Mouse (Mus musculus) limb, embryonic 11.5 days (tissue): ENCODE data around the gene Lgals3bp. TPM values are rescaled to one million over a fixed set of nuclear protein-coding genes. Genes with fewer than 3 reads are reported as not detected.

Source experiments
- ATAC-seq: fragments of 200-750 bp; cut with Nextera tagmentation; 2 replicates; pipeline ENCODE4 v1.8.0; 2017; ENCODE audit warnings: low read depth; ENCODE audit not compliant: insufficient number of reproducible peaks, low FRiP score, low TSS enrichment
- DNase-seq: peaks from one replicate; pipeline ENCODE4 v3.0.0-alpha.2; 2015; ENCODE audit warnings: low spot score
- H3K27ac ChIP-seq: fragments of 300-500 bp; sonication (generic); replicated peaks from 2 replicates; pipeline ENCODE4 v1.5.1; 2014; ENCODE audit warnings: low read depth, mild to moderate bottlenecking, low read length
- H3K27me3 ChIP-seq: fragments of 300-500 bp; sonication (generic); 2 replicates; pipeline ENCODE4 v1.6.1; 2014; ENCODE audit warnings: mild to moderate bottlenecking, low read length, mixed read lengths; ENCODE audit not compliant: control insufficient read depth, insufficient read depth
- H3K36me3 ChIP-seq: fragments of 300-500 bp; sonication (generic); 2 replicates; pipeline ENCODE4 v1.6.1; 2014; ENCODE audit warnings: mild to moderate bottlenecking, low read length, moderate library complexity, mixed read lengths; ENCODE audit not compliant: control insufficient read depth, insufficient read depth
- H3K4me1 ChIP-seq: fragments of 300-500 bp; sonication (generic); 2 replicates; pipeline ENCODE4 v1.6.1; 2014; ENCODE audit warnings: low read length, mixed read lengths; ENCODE audit not compliant: control insufficient read depth, insufficient read depth
- H3K4me2 ChIP-seq: fragments of 300-500 bp; sonication (generic); 2 replicates; pipeline ENCODE4 v1.6.1; 2014; ENCODE audit warnings: low read depth, mild to moderate bottlenecking, moderate library complexity; ENCODE audit not compliant: severe bottlenecking
- H3K4me3 ChIP-seq: fragments of 300-500 bp; sonication (generic); 2 replicates; pipeline ENCODE4 v1.5.1; 2014; ENCODE audit warnings: low read depth, low read length
- H3K9ac ChIP-seq: fragments of 300-500 bp; sonication (generic); 2 replicates; pipeline ENCODE4 v1.6.1; 2014; ENCODE audit warnings: mild to moderate bottlenecking, low read length
- H3K9me3 ChIP-seq: fragments of 300-500 bp; sonication (generic); 2 replicates; pipeline ENCODE4 v1.6.1; 2016; ENCODE audit warnings: low read length; ENCODE audit not compliant: control insufficient read depth
- WGBS: fragments of 180-500 bp; shearing (Covaris S2); extraction: QIAGEN DNeasy Blood & Tissue Kit; methylation state at CpG from one replicate; pipeline ENCODE4 v1.1.7; 2014; 5-methylcytosine and 5-hydroxymethylcytosine counted together
- polyA plus RNA-seq: library from polyadenylated mRNA; unstranded; fragments of >200 nt; fragmentation: Nextera tagmentation; extraction: Ambion mirVana; gene quantifications from 2 replicates; pipeline ENCODE4 v1.2.1, GENCODE M21; 2014

Gene Lgals3bp
- polyA plus RNA-seq, 1 experiment from 2014 or later: 4.1 TPM

DNA sequence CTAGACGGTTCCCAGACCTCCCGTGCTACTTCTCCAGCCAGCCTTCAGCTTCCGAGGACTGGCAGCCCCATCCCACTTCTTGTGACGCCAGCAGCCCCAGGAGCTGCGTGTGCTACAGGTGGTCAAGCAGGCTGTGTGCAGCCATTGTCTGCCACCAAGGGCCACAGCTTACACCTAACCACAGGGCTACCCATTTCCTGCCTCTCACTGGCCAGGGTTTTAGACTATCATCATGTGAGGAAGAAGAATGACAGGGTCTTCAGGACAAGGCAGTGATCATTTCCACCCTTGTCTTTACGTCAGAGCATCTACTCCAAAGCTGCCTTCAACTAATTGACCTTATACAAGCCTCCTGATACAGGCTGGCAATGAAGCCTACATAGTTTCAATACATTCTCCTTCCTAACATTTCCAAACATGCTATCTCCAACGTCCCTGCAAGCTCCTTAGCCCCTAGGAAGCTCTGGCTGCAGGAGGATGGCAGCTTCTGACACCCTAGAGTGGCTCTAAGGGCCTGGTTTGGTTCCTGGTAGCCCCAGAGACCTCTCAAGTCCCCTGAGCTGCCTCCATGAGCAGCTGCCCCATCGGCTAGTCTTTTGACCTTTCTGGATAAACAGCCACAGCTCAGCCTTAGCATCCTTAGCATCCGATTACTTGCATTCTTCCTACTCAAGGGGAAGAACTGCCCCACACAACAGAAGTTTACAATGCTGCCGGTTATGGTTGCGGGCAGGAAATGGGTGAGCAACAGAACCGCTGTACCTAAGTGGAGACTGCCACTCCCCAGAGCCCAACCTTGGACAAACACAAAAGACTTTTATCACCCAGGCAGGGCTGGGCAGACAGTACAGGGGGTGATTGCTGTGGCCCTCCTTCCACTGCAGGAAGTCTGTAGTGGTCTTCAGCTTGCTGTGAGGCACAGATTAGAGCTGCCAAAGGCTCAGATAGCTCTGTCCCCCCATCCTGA lies 7.5 kb upstream of the Lgals3bp start:
- Histone ChIP-seq H3K27me3 (no peaks in the 10 kb centered on the region), H3K4me2 (no peak overlapping the region), H3K27ac (no peak overlapping the region), H3K36me3 (peaks cover 16% of the 10 kb centered on the region), H3K9ac (no peak overlapping the region), H3K4me3 (no peak overlapping the region), H3K9me3 (no peaks in the 10 kb centered on the region), H3K4me1 (no peaks in the 10 kb centered on the region)
- ATAC-seq (no peak), DNase-seq (no peak)
- WGBS: 83% methylated on average over 12 of the region's 12 CpGs

DNA sequence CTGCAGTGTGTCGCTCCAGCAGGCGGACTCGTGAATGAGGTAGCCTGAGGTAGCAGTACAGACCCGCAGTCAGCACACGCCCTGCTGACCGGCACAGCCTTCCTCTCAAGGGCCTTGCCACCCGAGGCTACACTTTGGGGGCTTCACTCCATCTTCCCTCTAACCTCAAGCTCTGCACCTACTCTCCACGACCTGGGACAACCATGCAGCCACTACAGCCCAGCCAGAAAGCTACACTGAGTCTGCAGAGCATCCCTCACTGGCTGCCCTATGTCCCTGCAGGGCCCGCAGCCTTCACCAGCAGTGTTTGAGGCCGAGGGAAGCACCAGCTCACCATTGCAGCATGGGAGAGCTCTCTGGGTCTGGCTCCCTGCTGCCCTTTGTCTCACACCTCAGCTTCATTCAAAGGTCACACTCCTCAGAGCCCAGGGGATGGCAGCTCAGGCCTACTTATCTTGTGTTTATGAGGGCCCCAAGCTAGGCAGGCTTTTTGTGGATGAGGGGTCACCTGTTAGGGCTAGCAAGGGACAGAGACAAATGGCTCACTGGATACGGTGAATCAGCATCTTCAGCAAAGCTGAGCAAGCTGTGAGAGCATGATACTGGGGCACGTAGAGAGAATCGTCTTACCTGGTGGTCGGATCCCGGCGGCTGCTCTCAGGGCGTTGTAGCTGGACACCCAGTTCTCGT lies 6.3 kb upstream of the Lgals3bp start:
- 73% methylated on average over 18 of the region's 18 CpGs for WGBS
- DNase-seq (no peak), ATAC-seq (no peak)
- no peaks in the 10 kb centered on the region for H3K9me3 ChIP-seq
- H3K9ac ChIP-seq: no peak overlapping the region
- no peaks in the 10 kb centered on the region for H3K27me3 ChIP-seq
- no peak overlapping the region for H3K4me3 ChIP-seq
- H3K36me3 ChIP-seq: peaks cover 16% of the 10 kb centered on the region
- H3K27ac ChIP-seq: no peak overlapping the region
- no peak overlapping the region for H3K4me2 ChIP-seq
- H3K4me1 ChIP-seq: no peaks in the 10 kb centered on the region

DNA sequence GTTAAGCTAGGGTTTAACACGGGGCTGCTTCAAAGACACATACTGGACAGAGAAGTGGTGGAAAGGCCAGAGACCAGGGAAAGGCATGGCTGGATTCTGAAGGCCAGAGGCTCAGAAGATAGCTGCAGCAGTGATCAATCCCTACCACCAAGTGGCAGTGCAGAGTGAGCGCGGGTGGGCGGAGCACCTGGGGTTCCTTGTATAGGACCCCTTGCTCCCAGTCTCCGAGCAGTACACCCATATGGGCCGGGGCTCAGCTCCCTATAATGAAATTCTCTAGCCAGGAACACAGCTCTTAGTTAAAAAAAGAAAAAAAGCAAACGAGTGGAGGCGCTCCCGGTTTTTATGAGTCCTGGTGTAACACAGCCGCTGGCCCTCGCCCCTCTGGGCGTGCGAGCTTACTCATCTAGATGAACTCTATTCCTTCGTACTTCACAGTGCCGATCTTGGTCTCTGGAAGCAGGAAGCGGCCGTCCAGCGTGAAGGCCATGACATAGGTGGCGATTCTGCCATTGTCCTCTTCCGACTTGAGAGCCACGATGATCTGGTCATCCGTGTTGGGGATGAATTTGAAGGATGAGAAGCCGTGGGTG lies 5.5 kb upstream of the Lgals3bp start:
- H3K27ac ChIP-seq: no peak overlapping the region
- peaks cover 16% of the 10 kb centered on the region for H3K36me3 ChIP-seq
- H3K4me1 ChIP-seq: no peaks in the 10 kb centered on the region
- no peaks in the 10 kb centered on the region for H3K9me3 ChIP-seq
- no peak for ATAC-seq
- WGBS: 83% methylated on average over 23 of the region's 23 CpGs
- no peak overlapping the region for H3K4me3 ChIP-seq
- no peak overlapping the region for H3K9ac ChIP-seq
- H3K27me3 ChIP-seq: no peaks in the 10 kb centered on the region
- no peak overlapping the region for H3K4me2 ChIP-seq
- no peak for DNase-seq

DNA sequence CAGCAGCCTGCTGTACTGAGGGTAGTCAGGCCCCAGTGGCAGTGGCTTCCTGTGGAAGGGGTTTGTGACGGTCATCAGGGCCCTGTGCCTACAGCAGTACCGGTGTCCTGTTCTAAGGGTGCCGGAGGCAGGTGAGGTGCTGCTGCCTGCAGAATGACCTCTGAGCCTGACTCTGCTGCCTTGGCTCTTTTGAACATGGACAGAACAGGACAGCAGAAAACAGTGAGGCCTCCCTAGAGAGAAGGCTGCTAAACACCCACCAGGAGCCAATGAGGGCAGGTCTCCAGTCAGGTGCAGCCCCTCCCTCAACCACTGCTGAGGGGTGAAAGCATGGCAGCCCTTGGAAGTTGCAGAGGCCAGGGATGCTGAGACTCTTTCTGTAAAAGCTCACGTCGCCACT lies 4.6 kb upstream of the Lgals3bp start:
- H3K27ac ChIP-seq: no peak overlapping the region
- peaks cover 16% of the 10 kb centered on the region for H3K36me3 ChIP-seq
- no peaks in the 10 kb centered on the region for H3K27me3 ChIP-seq
- no peak for DNase-seq
- no peak for ATAC-seq
- no peak overlapping the region for H3K4me3 ChIP-seq
- H3K4me1 ChIP-seq: peaks cover 4% of the 10 kb centered on the region
- no peak overlapping the region for H3K4me2 ChIP-seq
- no peak overlapping the region for H3K9ac ChIP-seq
- WGBS: 98% methylated on average over 5 of the region's 5 CpGs
- no peaks in the 10 kb centered on the region for H3K9me3 ChIP-seq

DNA sequence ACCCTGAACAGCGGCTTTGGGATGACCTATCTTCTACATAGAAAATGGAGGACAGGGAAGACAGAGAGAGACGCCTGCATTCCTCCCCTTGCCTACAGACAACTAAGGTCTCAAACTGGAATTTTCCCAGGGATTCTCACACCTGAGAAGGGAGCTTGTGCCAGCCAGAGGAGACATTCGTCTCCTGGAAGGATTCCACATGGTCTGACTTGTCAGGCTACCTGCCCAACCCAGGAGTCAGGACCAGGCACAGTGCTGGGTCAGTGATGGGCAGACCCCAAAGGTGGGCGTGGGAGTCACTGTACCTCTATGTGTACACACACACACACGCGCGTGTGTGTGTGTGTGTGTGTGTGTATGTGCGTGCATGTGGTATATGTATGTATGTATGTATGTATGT lies 3.4 kb upstream of the Lgals3bp start:
- Histone ChIP-seq H3K27ac (no peak overlapping the region), H3K4me3 (no peak overlapping the region), H3K27me3 (no peaks in the 10 kb centered on the region), H3K4me1 (peaks cover 16% of the 10 kb centered on the region), H3K36me3 (peaks cover 12% of the 10 kb centered on the region), H3K9me3 (no peaks in the 10 kb centered on the region), H3K4me2 (no peak overlapping the region), H3K9ac (no peak overlapping the region)
- ATAC-seq (no peak), DNase-seq (no peak)
- WGBS: 94% methylated on average over 8 of the region's 8 CpGs

DNA sequence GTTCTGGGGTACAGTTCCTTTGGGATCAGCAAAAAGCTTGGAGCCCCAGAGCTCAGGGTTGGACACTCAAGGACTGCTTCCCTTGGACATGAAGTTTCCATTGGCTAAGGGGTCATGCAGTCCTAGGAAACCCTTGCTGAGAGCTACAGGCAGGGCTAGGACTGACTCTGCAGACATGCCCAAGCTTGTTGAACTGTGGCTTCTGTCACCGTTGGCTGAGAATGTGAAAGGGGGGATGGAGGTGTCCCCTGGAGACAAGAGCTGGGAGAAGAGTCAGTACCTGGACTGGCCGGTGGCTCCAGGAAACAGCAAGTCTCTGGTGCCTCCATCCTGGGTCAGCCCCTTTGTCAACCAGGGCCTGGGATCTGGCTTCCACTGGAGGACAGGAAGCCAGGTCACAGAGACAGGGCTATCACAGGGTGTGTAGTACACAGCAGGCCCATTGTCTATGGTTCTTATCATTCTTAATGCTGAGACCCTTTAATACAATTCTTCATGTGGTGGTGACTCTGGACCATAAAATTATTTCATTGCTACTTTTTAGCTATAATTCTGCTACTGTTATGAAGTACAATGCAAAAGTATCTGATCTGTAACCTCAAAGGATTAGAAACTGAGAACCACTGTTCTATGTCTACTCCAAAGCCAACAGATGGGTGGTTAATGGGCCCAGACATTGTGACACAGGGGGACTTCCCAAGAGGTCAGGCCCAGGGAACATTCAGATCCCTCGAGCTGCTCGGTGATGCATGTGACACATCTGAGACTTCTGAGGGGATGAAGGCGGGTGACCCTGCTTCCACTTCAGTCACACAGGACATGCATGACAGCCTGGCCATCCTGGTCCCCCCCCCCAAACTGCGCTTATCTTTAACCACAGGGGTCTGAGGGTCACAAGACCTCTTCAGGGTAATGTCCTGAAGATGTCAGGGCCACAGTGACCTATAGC lies 2.3 kb upstream of the Lgals3bp start:
- no peak overlapping the region for H3K4me2 ChIP-seq
- H3K27me3 ChIP-seq: no peaks in the 10 kb centered on the region
- H3K36me3 ChIP-seq: peaks cover 12% of the 10 kb centered on the region
- H3K9me3 ChIP-seq: no peaks in the 10 kb centered on the region
- DNase-seq: no peak
- no peak overlapping the region for H3K4me3 ChIP-seq
- 76% methylated on average over 6 of the region's 6 CpGs for WGBS
- no peak for ATAC-seq
- H3K9ac ChIP-seq: no peak overlapping the region
- no peak overlapping the region for H3K27ac ChIP-seq
- H3K4me1 ChIP-seq: peaks cover 21% of the 10 kb centered on the region

DNA sequence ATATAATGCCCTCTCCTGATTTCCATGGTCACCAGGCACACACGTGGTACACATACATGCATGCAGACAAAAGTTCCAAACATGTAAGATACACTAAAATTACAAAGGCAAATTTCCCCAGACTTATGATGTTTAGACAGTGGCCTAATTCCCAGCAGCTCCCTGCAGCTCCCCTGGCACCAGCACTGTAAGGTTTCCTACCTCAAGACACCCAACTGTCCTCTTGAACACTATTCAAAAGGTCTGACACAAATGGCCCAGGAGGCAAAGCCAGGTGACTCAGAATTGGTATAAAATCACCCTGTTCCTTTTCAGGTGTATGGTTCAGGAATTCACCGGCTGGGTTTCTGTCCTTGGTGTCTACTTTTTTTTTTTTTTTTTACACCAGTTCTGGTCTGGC lies 1.3 kb upstream of the Lgals3bp start:
- peaks cover 11% of the 10 kb centered on the region for H3K36me3 ChIP-seq
- H3K9ac ChIP-seq: no peak overlapping the region
- no peak overlapping the region for H3K4me3 ChIP-seq
- no peak overlapping the region for H3K4me2 ChIP-seq
- WGBS: 95% methylated on average over 2 of the region's 2 CpGs
- DNase-seq: no peak
- no peaks in the 10 kb centered on the region for H3K9me3 ChIP-seq
- ATAC-seq: no peak
- peaks cover 21% of the 10 kb centered on the region for H3K4me1 ChIP-seq
- no peak overlapping the region for H3K27ac ChIP-seq
- no peaks in the 10 kb centered on the region for H3K27me3 ChIP-seq
